Mouse (Mus musculus) forebrain, postnatal 0 days (tissue): ENCODE results near the gene Cgnl1. TPM values are rescaled to one million over a fixed set of nuclear protein-coding genes. Genes with fewer than 3 reads are reported as not detected.

Source experiments
- ATAC-seq: fragments of 200-750 bp; cut with Nextera tagmentation; 2 replicates; pipeline ENCODE4 v1.8.0; 2017; ENCODE audit warnings: mild to moderate bottlenecking, moderate library complexity
- DNase-seq: peaks from one replicate; pipeline ENCODE4 v3.0.0-alpha.2; 2015
- H3K27ac ChIP-seq: fragments of 300-500 bp; sonication (generic); 2 replicates; pipeline ENCODE4 v1.5.1; 2014; ENCODE audit warnings: low read depth, mild to moderate bottlenecking, antibody characterized with exemption, low read length, moderate library complexity, mixed read lengths
- H3K27me3 ChIP-seq: fragments of 300-500 bp; sonication (generic); 2 replicates; pipeline ENCODE4 v1.6.1; 2014; ENCODE audit warnings: mild to moderate bottlenecking, low read length, mixed read lengths; ENCODE audit not compliant: insufficient read depth
- H3K36me3 ChIP-seq: fragments of 300-500 bp; sonication (generic); 2 replicates; pipeline ENCODE4 v1.6.1; 2014; ENCODE audit warnings: mild to moderate bottlenecking, moderate library complexity; ENCODE audit not compliant: insufficient read depth
- H3K4me1 ChIP-seq: fragments of 300-500 bp; sonication (generic); 2 replicates; pipeline ENCODE4 v1.6.1; 2014; ENCODE audit warnings: antibody characterized with exemption; ENCODE audit not compliant: insufficient read depth
- H3K4me2 ChIP-seq: fragments of 300-500 bp; sonication (generic); 2 replicates; pipeline ENCODE4 v1.6.1; 2014; ENCODE audit warnings: low read depth, mild to moderate bottlenecking, moderate library complexity
- H3K4me3 ChIP-seq: fragments of 300-500 bp; sonication (generic); 2 replicates; pipeline ENCODE4 v1.5.1; 2014; ENCODE audit warnings: low read depth, low read length, mixed read lengths
- H3K9ac ChIP-seq: fragments of 300-500 bp; sonication (generic); 2 replicates; pipeline ENCODE4 v1.6.1; 2014; ENCODE audit warnings: mild to moderate bottlenecking
- H3K9me3 ChIP-seq: fragments of 300-500 bp; sonication (generic); 2 replicates; pipeline ENCODE4 v1.6.1; 2016; ENCODE audit warnings: low read length
- CTCF ChIP-seq: sonication (generic); IDR thresholded peaks from 2 replicates; pipeline ENCODE4 v1.5.1; 2016; ENCODE audit warnings: antibody characterized with exemption, control low read depth, low read depth
- WGBS: fragments of 180-500 bp; shearing (Covaris S2); extraction: QIAGEN DNeasy Blood & Tissue Kit; methylation state at CpG from one replicate; pipeline ENCODE4 v1.1.7; 2014; 5-methylcytosine and 5-hydroxymethylcytosine counted together
- polyA plus RNA-seq: library from polyadenylated mRNA; unstranded; fragments of >200 nt; fragmentation: Nextera tagmentation; extraction: Ambion mirVana; gene quantifications from 2 replicates; pipeline ENCODE4 v1.2.1, GENCODE M21; 2015
- total RNA-seq: library from RNA; depleted of rRNA; stranded (reverse); fragments of >200 nt; gene quantifications from 2 replicates; pipeline ENCODE4 v1.2.3, GENCODE M21; 2014

The Cgnl1 gene
- total and polyA plus RNA-seq, 2 experiments from 2014 or later: 5.0 to 8.5 TPM

DNA sequence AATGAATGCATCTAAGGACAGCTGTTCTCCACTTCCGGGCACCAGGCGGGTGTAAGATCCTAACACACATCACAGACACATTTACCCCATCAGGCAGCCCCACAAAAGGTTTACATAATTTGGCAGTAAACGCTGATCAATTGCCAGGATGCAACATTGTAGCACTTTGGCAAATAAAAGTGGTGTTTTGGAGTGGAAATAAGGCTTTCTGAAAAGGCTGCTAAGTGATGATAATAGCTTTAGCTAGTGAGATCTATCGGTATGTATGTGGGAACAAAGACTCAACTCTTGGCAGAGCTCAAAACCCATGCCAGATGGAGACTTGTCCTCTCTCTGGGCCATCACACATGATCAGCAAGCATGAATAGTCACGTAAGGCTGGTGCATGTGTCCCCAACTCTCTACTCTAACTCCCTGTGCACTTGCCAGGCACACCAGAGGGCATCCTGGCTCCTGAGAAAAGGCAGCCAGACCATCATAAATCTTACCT lies 42.5 kb downstream of the Cgnl1 start:
- 18% methylated on average over 5 of the region's 5 CpGs for WGBS

DNA sequence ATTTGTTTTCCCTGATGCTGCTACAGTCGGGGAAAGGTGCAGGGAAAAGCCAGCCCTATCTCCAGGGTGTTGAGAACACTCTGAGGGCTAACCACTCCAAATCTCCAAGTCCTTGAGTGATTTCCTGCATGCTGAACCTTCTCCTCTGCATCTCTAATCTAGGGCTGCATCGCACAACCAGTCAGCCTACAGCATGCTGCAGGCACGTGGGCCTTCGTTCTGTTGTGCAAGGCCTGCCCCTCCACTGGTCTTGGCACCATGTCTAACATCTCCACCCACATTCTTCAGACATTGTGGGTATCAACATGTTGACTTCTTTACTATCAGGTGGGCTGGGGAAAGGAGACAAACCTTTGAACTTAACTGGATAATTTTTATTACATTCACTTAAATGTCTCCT lies 44.2 kb downstream of the Cgnl1 start:
- peaks cover 4% of the 10 kb centered on the region; the same call in 1 of the 2 replicates for H3K4me1 ChIP-seq
- DNase-seq (no peak), ATAC-seq (no peak)
- no peaks in the 10 kb centered on the region for H3K9me3 ChIP-seq
- no peak overlapping the region for H3K9ac ChIP-seq
- H3K4me2 ChIP-seq: no peak overlapping the region
- no peaks in the 10 kb centered on the region for H3K36me3 ChIP-seq
- 83% methylated on average over 4 of the region's 4 CpGs for WGBS
- no peaks in the 10 kb centered on the region for H3K27me3 ChIP-seq
- TF ChIP-seq CTCF: no peak
- H3K4me3 ChIP-seq: no peak overlapping the region
- no peak overlapping the region for H3K27ac ChIP-seq

More for the DNA sequence above, 42.5 kb downstream of the Cgnl1 start:
- no peak overlapping the region for H3K4me2 ChIP-seq
- H3K9ac ChIP-seq: no peak overlapping the region
- no peak overlapping the region for H3K27ac ChIP-seq
- H3K9me3 ChIP-seq: no peaks in the 10 kb centered on the region
- no peaks in the 10 kb centered on the region for H3K27me3 ChIP-seq
- no peak for TF ChIP-seq CTCF
- peak; percentile 82 for ATAC-seq
- H3K4me1 ChIP-seq: peaks cover 4% of the 10 kb centered on the region; the same call in 1 of the 2 replicates
- peak; percentile 54 for DNase-seq
- H3K4me3 ChIP-seq: no peak overlapping the region
- no peaks in the 10 kb centered on the region for H3K36me3 ChIP-seq

DNA sequence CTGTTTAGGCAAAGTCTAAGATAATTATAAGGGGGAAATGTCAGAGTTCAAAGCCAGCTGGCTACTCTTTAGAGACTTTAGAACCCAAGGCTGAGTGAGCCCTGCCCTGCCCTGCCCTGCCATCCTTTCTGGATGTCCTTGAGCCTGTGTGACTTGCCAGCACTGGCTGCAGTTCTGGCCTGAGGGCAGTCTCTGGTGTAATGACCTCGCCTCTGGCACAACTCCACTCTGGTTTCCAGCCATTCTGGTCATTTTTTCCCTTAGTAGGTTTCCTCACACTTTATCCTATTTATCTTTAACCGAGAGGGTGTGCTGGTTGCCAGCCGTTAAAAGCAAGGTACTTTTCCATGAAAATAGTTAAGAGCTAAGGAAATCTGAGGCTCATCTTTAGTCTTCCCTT lies 45.3 kb downstream of the Cgnl1 start:
- no peaks in the 10 kb centered on the region for H3K36me3 ChIP-seq
- H3K27me3 ChIP-seq: no peaks in the 10 kb centered on the region
- H3K4me2 ChIP-seq: no peak overlapping the region
- H3K9ac ChIP-seq: no peak overlapping the region
- 85% methylated on average over 3 of the region's 3 CpGs for WGBS
- ATAC-seq (no peak), DNase-seq (no peak)
- H3K4me3 ChIP-seq: no peak overlapping the region
- H3K4me1 ChIP-seq: peaks cover 4% of the 10 kb centered on the region; the same call in 1 of the 2 replicates
- no peak overlapping the region for H3K27ac ChIP-seq
- TF ChIP-seq CTCF: no peak
- no peaks in the 10 kb centered on the region for H3K9me3 ChIP-seq

DNA sequence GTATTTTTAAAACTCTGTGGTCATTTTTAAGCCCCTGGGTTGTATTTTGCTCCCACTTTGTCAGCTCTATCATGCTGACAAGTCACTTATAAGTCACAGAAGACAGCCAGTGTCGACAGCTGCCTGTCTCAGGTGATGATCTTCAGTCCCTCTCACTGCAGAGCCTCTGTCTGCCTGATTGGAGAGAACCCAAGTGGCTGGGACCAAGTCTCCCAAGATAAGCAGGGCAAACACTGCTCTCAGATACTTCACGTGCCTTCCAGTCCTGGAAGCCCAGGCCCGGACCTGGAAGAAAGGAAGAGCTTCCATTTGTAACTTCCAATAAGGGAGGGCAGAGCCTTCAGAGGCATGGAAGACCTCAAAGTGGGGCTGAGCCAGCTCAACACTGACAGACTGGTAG lies 49.0 kb downstream of the Cgnl1 start:
- Histone ChIP-seq H3K4me1 (no peaks in the 10 kb centered on the region), H3K36me3 (no peaks in the 10 kb centered on the region), H3K9ac (no peak overlapping the region), H3K4me3 (no peak overlapping the region), H3K9me3 (no peaks in the 10 kb centered on the region), H3K27ac (no peak overlapping the region), H3K4me2 (no peak overlapping the region), H3K27me3 (no peaks in the 10 kb centered on the region)
- 64% methylated on average over 3 of the region's 3 CpGs for WGBS
- TF ChIP-seq CTCF: no peak
- ATAC-seq: no peak
- DNase-seq: no peak

DNA sequence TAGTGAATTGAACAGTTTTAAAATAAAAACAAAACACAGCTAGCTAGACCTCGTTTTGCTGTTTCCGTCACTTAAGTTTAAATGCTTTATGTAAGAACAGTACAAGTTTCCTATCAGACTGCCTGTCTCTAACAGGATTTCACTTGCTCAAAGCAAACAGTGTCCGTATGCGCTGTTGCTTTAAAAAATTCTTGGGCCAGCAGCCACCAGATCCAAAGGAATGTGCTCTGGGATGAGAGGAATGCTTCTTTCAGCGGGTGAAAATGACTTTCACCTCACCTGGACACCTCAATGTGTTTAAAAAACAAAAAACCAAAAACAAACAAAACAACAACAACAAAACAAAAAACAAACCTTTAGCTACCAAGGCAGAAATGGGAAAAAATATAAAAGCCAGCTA lies 54.4 kb downstream of the Cgnl1 start:
- 66% methylated on average over 5 of the region's 5 CpGs for WGBS
- TF ChIP-seq CTCF: no peak
- H3K27me3 ChIP-seq: no peaks in the 10 kb centered on the region
- no peaks in the 10 kb centered on the region for H3K36me3 ChIP-seq
- no peak overlapping the region for H3K4me3 ChIP-seq
- no peak for DNase-seq
- H3K4me1 ChIP-seq: no peaks in the 10 kb centered on the region
- no peak overlapping the region for H3K4me2 ChIP-seq
- H3K9me3 ChIP-seq: no peaks in the 10 kb centered on the region
- no peak overlapping the region for H3K9ac ChIP-seq
- ATAC-seq: no peak
- no peak overlapping the region for H3K27ac ChIP-seq

DNA sequence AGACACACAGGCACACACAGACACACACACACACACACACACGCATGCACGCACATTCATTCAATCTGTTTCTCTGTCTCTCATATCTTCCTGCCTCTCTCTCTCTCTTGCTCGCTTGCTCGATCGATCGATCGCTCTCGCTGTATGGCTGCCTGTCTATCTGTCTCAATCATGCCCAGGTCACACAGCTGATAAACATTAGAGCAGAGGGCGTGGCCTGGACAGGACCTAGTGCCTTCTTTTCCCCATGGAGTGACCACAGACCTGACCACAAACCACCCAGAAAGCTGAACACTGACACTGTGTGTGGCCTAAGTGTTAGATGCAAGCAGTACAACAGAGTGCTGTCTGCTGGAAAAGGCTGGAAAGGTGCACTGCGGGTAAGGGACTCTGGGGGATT lies 60.6 kb downstream of the Cgnl1 start:
- 88% methylated on average over 10 of the region's 10 CpGs for WGBS
- Histone ChIP-seq H3K27ac (no peak overlapping the region), H3K4me3 (no peak overlapping the region), H3K27me3 (no peaks in the 10 kb centered on the region), H3K9me3 (no peaks in the 10 kb centered on the region), H3K4me1 (no peaks in the 10 kb centered on the region), H3K9ac (no peak overlapping the region), H3K36me3 (no peaks in the 10 kb centered on the region), H3K4me2 (no peak overlapping the region)
- TF ChIP-seq CTCF: no peak
- ATAC-seq (no peak), DNase-seq (no peak)

DNA sequence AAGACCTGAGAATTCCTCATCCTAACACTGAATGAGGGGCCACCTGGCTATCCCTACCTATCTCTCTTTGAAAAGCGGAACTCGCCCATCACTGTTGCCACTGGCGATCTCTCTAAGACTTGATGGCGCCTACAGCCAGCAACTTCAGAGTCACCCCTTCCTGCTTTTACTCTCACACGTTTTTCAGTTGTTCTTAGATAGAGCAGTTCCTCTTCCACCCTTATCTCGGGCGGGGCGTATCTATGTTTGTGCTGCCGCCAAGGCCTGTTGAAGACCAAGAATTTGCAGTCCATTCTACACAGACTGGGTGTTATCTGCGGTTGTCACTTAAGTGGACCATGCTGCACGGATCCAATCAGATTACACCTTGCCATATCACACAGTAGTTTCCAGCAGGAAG lies 62.2 kb downstream of the Cgnl1 start:
- ATAC-seq (no peak), DNase-seq (no peak)
- no peak overlapping the region for H3K27ac ChIP-seq
- TF ChIP-seq CTCF: no peak
- no peaks in the 10 kb centered on the region for H3K4me1 ChIP-seq
- H3K9ac ChIP-seq: no peak overlapping the region
- H3K4me3 ChIP-seq: no peak overlapping the region
- no peaks in the 10 kb centered on the region for H3K36me3 ChIP-seq
- H3K4me2 ChIP-seq: no peak overlapping the region
- no peaks in the 10 kb centered on the region for H3K27me3 ChIP-seq
- no peaks in the 10 kb centered on the region for H3K9me3 ChIP-seq
- 90% methylated on average over 11 of the region's 11 CpGs for WGBS
